Mouse (Mus musculus) yolk sac, embryonic 10.5 days (tissue): Measurements from ENCODE around the gene Dkk2.
"Not testable (repeated sequence)": the region's sequence is repeated elsewhere in the genome, so short reads cannot be mapped to it uniquely, and the experiment has no call there.

Source experiments
- DNase-seq: peaks from one replicate; pipeline ENCODE4 v3.0.0-alpha.2; 2017; ENCODE audit warnings: low spot score

Gene Dkk2

GRCm38 (mm10) chr3:132085112-132085822 lies at the start of gene Dkk2:
Gene Dkk2 (plus strand): TSS chr3:132085292.
- DNase-seq: peak; percentile 39

- no peak for DNase-seq
These were observed 48.4 kb upstream of the Dkk2 start for GRCm38 (mm10) chr3:132036704-132037103.

GRCm38 (mm10) chr3:132037670-132038069 lies 47.4 kb upstream of the Dkk2 start:
- no peak for DNase-seq

GRCm38 (mm10) chr3:132040066-132040465 lies 45.0 kb upstream of the Dkk2 start:
- no peak for DNase-seq

DNA sequence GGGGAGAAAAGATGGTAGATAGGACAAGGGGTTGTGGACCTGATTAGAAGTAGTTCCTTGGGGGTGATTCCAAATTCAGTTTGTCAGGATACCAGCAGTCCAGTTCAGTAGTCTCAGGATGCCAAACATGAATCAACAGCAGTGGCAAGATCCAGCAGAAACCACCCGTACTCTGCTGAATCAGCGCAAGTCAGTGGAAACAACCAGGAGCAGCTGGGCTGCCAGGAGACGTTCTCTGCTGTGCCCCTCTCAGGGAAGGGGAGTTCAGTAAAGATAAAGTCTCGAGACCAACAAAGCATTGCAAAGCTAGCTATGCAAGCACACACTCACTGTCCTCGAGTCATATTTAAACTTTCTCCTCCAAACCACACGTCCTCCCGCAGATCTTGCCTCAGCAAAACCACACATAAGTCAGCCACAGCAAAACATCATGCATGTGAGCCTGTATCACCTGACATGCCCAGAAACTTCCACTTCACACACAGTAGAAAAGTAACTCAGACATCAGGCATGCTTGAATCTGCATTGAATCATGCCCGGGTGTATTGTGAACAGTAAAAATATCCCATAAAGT lies 34.1 kb upstream of the Dkk2 start:
- no peak for DNase-seq

GRCm38 (mm10) chr3:132062816-132063215 lies 22.3 kb upstream of the Dkk2 start:
- not testable (repeated sequence) for DNase-seq

DNA sequence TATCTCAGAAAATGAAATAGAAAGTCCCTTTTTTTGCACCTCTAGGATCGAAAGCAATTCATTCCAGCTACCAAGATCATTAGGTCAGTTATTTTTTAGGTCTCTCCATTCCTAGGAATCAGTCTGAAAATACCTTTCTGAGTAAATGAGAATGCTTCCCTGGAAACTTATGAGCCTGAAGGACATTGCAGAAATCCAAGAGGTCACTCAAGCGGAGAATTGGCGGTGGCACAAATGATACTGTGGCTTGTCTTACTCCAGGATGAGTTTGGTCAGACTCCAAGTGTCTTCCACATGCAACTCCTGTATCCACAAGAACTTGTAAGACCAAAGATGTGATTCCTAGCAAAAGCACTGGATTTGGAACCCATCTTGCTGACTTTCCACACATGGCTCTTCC lies 21.7 kb upstream of the Dkk2 start:
- no peak for DNase-seq

DNA sequence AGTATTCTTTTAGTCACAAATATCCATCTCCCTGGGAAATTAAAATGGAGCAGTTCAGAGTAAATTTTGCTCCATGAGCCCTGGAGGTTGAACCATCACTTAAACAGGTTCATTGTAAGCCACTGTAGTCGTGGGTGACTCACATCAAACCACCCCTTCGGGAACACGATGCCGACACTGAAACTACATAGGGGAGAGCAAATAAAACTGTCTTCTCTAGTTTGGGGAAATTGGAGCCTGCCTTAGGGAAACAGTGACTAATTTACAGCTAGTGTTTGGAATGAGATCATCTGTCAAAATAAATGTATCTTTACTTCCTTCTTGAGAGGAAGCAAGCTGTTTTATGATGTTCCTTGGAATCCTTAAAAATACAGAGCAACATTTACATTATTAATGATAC lies 21.1 kb upstream of the Dkk2 start:
- DNase-seq: no peak

DNA sequence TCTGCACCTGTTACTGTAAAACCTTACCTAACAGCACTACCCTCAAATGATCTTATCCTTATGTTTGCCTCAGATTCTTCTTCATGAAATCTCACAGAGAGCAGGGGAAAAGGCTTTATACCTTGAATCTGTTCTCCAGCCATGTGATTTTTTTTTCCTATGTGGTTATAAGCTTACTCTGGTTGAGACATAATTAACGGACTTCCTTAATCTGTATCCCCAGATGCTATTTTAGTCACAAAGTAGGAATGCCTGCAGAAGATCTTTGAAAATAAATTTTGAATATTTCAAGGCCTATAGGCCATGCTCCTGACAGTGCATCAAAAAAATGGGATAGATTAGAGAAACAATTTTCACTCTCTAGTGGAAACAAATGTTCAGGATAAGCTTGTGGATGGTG lies 20.2 kb upstream of the Dkk2 start:
- no peak for DNase-seq

DNA sequence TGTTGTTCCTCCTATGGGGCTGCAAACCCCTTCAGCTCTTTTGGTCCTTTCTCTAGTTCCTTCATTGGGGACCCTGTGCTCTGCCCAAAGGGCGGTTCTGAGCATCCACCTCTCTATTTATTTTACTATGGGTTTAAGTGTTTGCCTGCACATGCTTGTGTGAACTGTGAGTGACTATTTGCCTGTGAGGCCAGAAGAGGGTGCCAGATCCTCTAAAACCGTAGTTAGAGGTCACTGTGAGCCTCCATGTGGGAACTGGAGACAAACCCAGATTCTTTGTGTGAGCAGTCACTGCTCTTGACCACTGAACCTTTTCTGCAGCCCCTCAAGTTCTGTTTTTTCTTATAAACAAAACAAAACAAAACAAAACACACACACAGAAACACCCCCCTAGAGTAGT lies 14.1 kb upstream of the Dkk2 start:
- DNase-seq: no peak

- DNase-seq: peak; percentile 57
These were observed 1.1 kb upstream of the Dkk2 start for GRCm38 (mm10) chr3:132084018-132084417.

DNA sequence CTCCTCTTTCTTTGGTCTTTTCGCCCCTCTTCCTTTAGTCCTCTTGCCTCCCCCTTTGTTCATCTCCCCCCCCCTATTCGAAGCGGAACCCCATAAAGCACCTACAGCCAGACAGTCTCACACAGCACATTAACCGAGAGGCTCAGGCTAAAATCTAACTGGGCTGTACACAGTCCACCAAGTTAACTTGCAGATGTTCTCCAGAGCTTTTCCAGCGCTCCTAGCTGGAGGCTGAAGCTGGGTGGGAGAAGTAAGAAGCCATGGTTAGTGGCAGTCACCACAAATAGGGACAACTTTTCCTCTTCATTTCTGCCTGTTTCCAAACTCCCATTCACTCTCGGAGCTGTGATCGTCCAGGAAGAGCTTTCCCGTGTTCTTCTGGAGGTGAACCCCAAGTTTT lies 412 bp upstream of the Dkk2 start:
- DNase-seq: no peak

- DNase-seq: no peak
These were observed 795 bp downstream of the Dkk2 start for GRCm38 (mm10) chr3:132085823-132086350.

- no peak for DNase-seq
These were observed 1.4 kb downstream of the Dkk2 start for GRCm38 (mm10) chr3:132086461-132086860.

DNA sequence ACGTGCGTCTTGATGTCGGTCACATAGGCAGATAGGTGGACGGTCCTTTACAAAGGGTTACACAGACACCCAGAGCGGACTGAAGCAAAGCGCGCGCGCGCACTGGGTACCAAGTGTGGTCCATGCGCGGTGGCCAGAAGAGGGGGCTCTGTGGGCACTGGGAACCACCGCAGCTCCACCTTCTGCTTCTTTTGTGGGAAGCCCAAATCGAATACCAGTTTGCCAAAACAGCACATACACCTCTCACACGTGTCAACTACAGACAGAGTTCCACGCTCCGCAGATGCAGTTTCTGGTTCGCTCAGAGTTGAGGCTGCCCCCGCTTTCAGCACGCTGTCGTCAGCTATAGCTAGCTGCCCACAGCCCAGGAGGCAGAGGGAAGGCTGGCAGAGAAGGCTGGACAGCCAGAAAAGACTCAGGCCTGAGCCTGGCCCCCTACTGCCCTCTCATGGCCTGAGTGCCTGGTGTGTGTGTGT lies 2.0 kb downstream of the Dkk2 start:
- DNase-seq: peak; percentile 54

DNA sequence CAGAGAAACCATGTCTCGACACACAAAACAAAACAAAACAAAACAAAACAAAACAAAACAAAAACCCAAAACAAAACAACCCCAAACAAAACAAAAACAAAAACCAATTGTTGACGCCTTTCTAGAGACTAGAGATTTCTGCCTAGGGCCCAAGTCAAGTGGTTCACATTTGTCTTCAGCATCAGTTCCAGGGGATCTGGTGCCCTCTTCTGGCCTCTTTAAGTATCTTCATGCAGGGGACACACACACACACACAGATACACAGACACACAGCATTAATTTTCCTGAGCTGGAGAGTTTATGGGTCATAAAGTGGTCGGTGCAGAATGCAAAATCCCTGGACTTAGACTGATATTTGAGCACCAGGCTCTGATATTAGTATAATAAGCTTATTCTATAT lies 7.9 kb downstream of the Dkk2 start:
- no peak for DNase-seq

GRCm38 (mm10) chr3:132096296-132096695 lies 11.2 kb downstream of the Dkk2 start:
- no peak for DNase-seq

DNA sequence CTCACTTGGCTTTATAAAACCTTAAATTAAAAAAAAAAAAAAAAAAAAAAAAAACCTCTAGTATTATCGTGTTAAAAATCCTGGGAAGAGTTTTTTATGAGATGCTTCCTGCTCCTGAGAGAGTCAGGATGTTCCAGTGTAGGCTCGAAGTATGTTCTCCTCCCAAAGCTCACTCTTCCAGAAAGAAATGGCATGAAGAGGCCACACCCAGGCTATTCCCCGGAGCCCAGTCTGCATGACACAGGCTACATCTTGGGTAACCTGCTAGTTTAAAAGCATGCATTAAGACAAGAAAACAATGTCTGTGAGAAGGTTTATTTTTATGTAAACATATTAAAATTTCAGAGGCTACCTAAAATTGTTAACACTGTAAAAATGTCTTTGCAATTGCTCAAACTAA lies 15.7 kb downstream of the Dkk2 start:
- no peak for DNase-seq

GRCm38 (mm10) chr3:132103020-132103419 lies 17.9 kb downstream of the Dkk2 start:
- DNase-seq: no peak

DNA sequence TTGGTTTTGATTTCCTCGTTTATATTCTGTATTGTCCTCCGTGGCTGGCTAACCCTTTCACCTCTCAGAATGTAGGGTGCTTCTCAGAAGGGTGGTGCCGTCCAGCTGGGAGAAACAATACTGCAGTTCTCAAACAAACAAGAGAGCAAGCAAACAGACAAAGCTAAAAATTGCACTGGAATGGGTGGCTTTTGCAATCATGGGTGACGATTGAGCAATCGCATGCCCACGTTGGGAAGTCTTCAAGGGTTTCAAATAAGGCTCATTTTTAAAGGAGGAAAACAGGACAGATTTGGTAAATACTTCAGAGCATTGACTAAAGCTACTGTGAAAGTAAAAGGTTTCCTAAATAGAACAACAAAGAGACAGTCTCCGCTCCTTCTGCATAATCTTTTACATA lies 18.4 kb downstream of the Dkk2 start:
- DNase-seq: no peak

GRCm38 (mm10) chr3:132115772-132116511 lies 30.9 kb downstream of the Dkk2 start:
- no peak for DNase-seq

- no peak for DNase-seq
These were observed 36.3 kb downstream of the Dkk2 start for GRCm38 (mm10) chr3:132121344-132121743.

DNA sequence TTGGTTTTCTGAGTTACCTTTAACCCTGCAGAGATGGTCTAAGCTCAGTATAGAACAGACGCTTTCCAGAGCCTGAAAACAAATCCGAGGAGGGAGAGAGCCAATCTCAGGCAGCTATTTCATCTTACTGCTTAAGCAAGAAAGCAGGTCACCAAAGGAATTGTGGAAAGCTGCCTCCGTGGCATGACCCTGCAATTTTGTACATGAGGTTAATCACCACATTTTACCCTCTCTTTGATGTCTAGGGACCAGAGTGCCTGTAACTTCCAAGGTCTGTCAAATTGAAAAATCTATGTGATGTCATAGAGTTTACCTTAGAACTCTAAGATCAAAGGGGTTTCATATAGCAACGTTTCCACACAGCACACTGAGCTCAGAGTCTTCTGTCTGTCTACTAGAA lies 37.5 kb downstream of the Dkk2 start:
- no peak for DNase-seq
